Mouse (Mus musculus): Measurements from ENCODE around the gene Nckap5.

DNA sequence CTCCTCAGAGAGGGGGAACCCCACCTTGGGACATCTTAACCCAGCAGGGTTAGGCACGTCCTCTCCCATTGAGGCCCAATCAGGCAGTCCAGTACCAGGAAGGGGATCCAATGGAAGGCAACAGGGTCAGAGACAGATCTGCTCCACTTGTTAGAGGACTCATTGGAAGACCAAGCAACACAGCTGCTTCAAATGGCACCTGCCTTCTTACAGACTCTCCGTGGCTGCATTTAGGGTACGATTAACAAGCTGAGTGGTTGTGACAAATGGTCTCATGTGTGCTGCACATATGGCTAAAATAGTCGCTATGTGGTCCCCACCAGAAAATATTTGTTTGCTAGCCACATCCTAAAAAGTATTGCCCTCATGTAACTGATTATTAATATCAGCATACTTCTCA lies 325.9 kb downstream of the Nckap5 start:
- TF ChIP-seq CTCF (IDR thresholded peaks at IDR 0.05; ENCODE audit: low read depth) (no peak), EP300 (IDR thresholded peaks at IDR 0.05; ENCODE audit: low read depth) (no peak)

Data from liver, postnatal 0 days (tissue).